Mouse (Mus musculus) urinary bladder, adult 18-20 months (tissue): ENCODE data around the gene Lypd6.

ENCODE experiments used
- DNase-seq, 2 experiments: peaks; one replicate each; pipeline ENCODE4 v3.0.0; 2022; ENCODE audit warnings: low spot score in 2 of 2, mixed read lengths in 2 of 2

Lypd6 gene

GRCm38 (mm10) chr2:50173730-50174528, 107.7 kb downstream of the Lypd6 start:
- no peak for DNase-seq

GRCm38 (mm10) chr2:50175709-50176108, 109.5 kb downstream of the Lypd6 start:
- no peak for DNase-seq

DNA sequence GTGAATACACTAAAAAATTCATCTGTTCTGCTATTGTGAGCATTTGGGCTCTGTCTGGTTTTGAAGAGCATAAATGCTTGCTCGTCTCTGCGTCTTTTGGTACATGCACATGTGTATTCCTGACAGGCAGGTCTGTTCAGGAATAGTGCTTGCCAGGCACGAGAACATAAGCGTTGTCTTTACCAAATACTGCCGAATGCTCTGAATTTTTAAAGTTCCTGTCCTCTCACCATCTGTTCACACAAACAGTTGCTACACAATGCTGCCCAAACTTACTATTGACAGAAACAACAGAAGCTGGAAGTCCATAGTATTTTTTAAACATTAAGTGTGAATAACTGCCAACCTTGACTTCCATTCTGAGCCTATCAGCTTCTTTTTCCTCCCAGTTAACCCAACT, 112.9 kb downstream of the Lypd6 start:
- DNase-seq = no peak

GRCm38 (mm10) chr2:50180423-50180822, 114.2 kb downstream of the Lypd6 start:
- DNase-seq = no peak

DNA sequence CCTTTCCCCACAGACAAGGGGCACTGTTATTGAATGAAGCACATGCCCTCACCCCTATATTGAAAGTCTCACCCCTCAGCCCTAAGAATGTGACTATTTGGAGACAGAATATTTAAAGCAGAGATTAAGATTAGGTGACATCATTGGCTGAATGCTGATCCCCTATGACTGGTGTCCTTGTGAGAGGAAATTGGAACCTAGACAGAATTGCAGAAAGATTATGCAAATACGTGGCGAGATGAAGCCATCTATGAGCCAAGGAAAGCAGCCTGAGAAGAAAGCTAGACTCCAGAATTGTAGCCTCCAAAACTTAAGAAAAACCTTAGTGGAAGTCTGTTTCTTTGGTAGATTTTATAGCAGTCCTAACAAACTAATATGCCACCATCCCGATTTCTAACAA, 115.1 kb downstream of the Lypd6 start:
- no peak for DNase-seq

GRCm38 (mm10) chr2:50186711-50187405, 120.6 kb downstream of the Lypd6 start:
- no peak for DNase-seq

GRCm38 (mm10) chr2:50188856-50189255, 122.6 kb downstream of the Lypd6 start:
- no peak for DNase-seq

GRCm38 (mm10) chr2:50196681-50197080, 130.5 kb downstream of the Lypd6 start:
- no peak for DNase-seq

DNA sequence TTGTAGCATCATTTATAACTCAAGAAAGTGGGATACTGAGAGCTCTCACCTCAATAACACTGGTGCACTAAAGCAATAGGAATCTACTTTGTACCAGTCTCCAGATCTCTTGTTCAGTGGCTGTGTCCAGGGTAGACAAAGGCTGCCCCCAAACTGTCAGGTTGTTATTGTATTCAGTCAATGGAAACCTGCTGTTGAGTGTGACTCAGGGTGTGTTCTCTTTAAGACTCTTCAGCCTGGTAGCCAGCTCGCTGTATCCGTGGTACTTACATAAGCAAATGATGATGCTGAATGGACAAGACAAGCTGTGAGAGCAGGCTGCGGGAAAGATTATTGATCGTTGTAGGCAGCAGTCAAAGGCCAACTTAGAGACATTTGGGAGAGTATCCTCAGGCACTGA, 131.6 kb downstream of the Lypd6 start:
- DNase-seq = no peak

DNA sequence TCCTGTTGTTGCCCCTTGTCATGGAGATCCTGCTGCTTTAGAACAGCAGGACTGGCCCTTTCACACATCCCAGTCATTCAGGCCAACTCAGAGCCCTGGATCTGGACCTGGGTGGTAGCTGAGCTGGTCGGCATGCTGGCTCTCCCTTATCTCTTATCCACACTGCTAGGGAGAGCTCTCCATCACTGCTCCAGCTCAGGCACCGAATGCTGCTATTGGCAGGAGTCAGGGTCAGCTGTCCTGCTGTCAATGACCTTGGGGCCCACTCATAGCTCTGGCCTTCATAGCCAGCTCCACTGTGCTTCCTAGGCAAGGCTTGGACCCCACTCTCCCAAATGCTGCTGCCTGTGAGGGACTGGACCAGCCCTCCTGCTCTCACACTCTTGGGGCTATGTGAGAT, 134.3 kb downstream of the Lypd6 start:
- no peak for DNase-seq

GRCm38 (mm10) chr2:50220574-50220973, 154.3 kb downstream of the Lypd6 start:
- DNase-seq = no peak

- no peak for DNase-seq
Observed at GRCm38 (mm10) chr2:50225019-50225418, 158.8 kb downstream of the Lypd6 start.

- DNase-seq = no peak
Observed at GRCm38 (mm10) chr2:50233491-50233890, 167.3 kb downstream of the Lypd6 start.
